ENCODE assay signal across 8 mouse cellular contexts in the genomic region with DNA sequence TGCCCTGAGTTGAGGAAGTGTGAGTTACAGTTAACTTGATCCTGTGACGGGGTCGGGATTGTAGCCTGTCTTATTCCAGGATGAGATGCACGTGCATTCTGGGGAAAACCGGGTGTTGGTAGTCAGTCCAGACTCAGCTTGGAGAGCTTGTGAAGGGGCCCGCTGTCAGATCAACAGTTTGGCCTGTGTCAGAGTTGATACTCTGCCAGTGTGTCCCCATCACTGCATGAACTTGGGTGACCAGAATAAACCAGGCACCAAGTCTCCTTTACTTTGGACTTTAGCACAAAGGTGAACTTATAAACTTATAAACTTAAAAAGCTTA. TPM values are rescaled to one million over a fixed set of nuclear protein-coding genes. Genes with fewer than 3 reads are reported as not detected.
DNase-seq lines count a peak whose midpoint lies in the region; ATAC-seq lines count a peak whose summit lies in the region.

No protein-coding gene starts in this region.

- WGBS in heart, embryonic 13.5 days: under 1% methylated on average over 5 of the region's 5 CpGs
- WGBS in hindbrain, embryonic 13.5 days: 3% methylated on average over 5 of the region's 5 CpGs
- WGBS in midbrain, embryonic 11.5 days: 4% methylated on average over 5 of the region's 5 CpGs

- H3K27ac ChIP-seq in heart, embryonic 13.5 days (replicated peaks): peak overlapping the region; percentile 87
- no peak overlapping the region for H3K27ac ChIP-seq in hindbrain, embryonic 13.5 days
- no peak overlapping the region for H3K27ac ChIP-seq in midbrain, embryonic 11.5 days (ENCODE audit: low read depth, low read length)

- H3K27me3 ChIP-seq in heart, embryonic 13.5 days (replicated peaks): no peaks in the 10 kb centered on the region
- no peaks in the 10 kb centered on the region for H3K27me3 ChIP-seq in hindbrain, embryonic 13.5 days
- no peaks in the 10 kb centered on the region for H3K27me3 ChIP-seq in midbrain, embryonic 11.5 days (ENCODE audit: control insufficient read depth, insufficient read depth, low read length)

- peak overlapping the region; percentile 86 for H3K4me2 ChIP-seq in heart, embryonic 13.5 days
- peak overlapping the region; percentile 100 for H3K4me2 ChIP-seq in hindbrain, embryonic 13.5 days
- peak overlapping the region; percentile 95 for H3K4me2 ChIP-seq in midbrain, embryonic 11.5 days

- DNase-seq in heart, postnatal 4 days: no peak
- DNase-seq in NIH3T3 (ENCODE audit: low read depth): peak; percentile 35
- DNase-seq in midbrain, embryonic 11.5 days (ENCODE audit: low spot score, missing footprints): no peak
- DNase-seq in adrenal gland, postnatal 10 days: no peak
- no peak for DNase-seq in adrenal gland, adult 2 months
- DNase-seq in ovary, postnatal 10 days (ENCODE audit: low spot score): no peak

- peaks cover 63% of the 10 kb centered on the region for H3K4me1 ChIP-seq in heart, embryonic 13.5 days
- peaks cover 61% of the 10 kb centered on the region for H3K4me1 ChIP-seq in hindbrain, embryonic 13.5 days (replicated peaks)
- peaks cover 22% of the 10 kb centered on the region for H3K4me1 ChIP-seq in midbrain, embryonic 11.5 days (ENCODE audit: control insufficient read depth, insufficient read depth, low read length)

- peak overlapping the region; percentile 100 for H3K4me3 ChIP-seq in heart, embryonic 13.5 days
- H3K4me3 ChIP-seq in hindbrain, embryonic 13.5 days: peak overlapping the region; percentile 99
- H3K4me3 ChIP-seq in midbrain, embryonic 11.5 days (ENCODE audit: low read depth, low read length): peak overlapping the region; percentile 87

- no peak for ATAC-seq in heart, embryonic 13.5 days (ENCODE audit: extremely low read depth, insufficient number of reproducible peaks, low FRiP score, low TSS enrichment)
- no peak for ATAC-seq in hindbrain, embryonic 13.5 days (ENCODE audit: low FRiP score)
- no peak for ATAC-seq in midbrain, embryonic 11.5 days (ENCODE audit: low FRiP score)

- no peaks in the 10 kb centered on the region for H3K9me3 ChIP-seq in heart, embryonic 13.5 days
- H3K9me3 ChIP-seq in hindbrain, embryonic 13.5 days: no peaks in the 10 kb centered on the region
- no peaks in the 10 kb centered on the region for H3K9me3 ChIP-seq in midbrain, embryonic 11.5 days (ENCODE audit: control insufficient read depth, low read length)

- peak overlapping the region; percentile 99 for H3K9ac ChIP-seq in heart, embryonic 13.5 days
- peak overlapping the region; percentile 93 for H3K9ac ChIP-seq in hindbrain, embryonic 13.5 days
- H3K9ac ChIP-seq in midbrain, embryonic 11.5 days (ENCODE audit: low read length): peak overlapping the region; percentile 86

- peaks cover 26% of the 10 kb centered on the region for H3K36me3 ChIP-seq in heart, embryonic 13.5 days
- peaks cover 21% of the 10 kb centered on the region for H3K36me3 ChIP-seq in hindbrain, embryonic 13.5 days
- H3K36me3 ChIP-seq in midbrain, embryonic 11.5 days (ENCODE audit: control insufficient read depth, insufficient read depth, low read length): peaks cover 2% of the 10 kb centered on the region; the same call in 1 of the 2 replicates

RNA-seq across cellular contexts. Expression of a gene that starts 0.8 kb away (rescaled TPM):
- polyA plus RNA-seq in heart, embryonic 13.5 days (2015; fragmentation: Nextera tagmentation; extraction: Ambion mirVana): 25.6 and 28.2 TPM in 2 replicates
- total RNA-seq in heart, postnatal 4 days (2021): 10 to 100 TPM; 21.3 TPM
- polyA plus RNA-seq in hindbrain, embryonic 13.5 days (2015; fragmentation: Nextera tagmentation; extraction: Ambion mirVana): 20.8 and 21.8 TPM in 2 replicates
- polyA plus RNA-seq in midbrain, embryonic 11.5 days (2014; fragmentation: Nextera tagmentation; extraction: Ambion mirVana): 17.6 and 18.5 TPM in 2 replicates
- total RNA-seq in adrenal gland, postnatal 10 days (2021): 10 to 100 TPM; 19.7 to 24.3 TPM
- 10 to 100 TPM; 21.3 to 23.4 TPM for total RNA-seq in adrenal gland, adult 2 months (2021)
- 45.2 and 45.7 TPM in 2 replicates for polyA plus RNA-seq in adrenal gland, adult 2 months (2012; rRNA removed)

RNA-seq across cellular contexts. Expression of a gene that starts 24.2 kb away (rescaled TPM):
- 26.4 and 28.5 TPM in 2 replicates for polyA plus RNA-seq in heart, embryonic 13.5 days (2015; fragmentation: Nextera tagmentation; extraction: Ambion mirVana)
- total RNA-seq in heart, postnatal 4 days (2021): 10 to 100 TPM; 46.8 to 50.0 TPM
- polyA plus RNA-seq in hindbrain, embryonic 13.5 days (2015; fragmentation: Nextera tagmentation; extraction: Ambion mirVana): 138 and 142 TPM in 2 replicates
- 57.8 and 61.8 TPM in 2 replicates for polyA plus RNA-seq in midbrain, embryonic 11.5 days (2014; fragmentation: Nextera tagmentation; extraction: Ambion mirVana)
- total RNA-seq in adrenal gland, postnatal 10 days (2021): 10 to 100 TPM; 30.8 to 37.5 TPM
- 10 to 100 TPM; 13.5 to 26.3 TPM for total RNA-seq in adrenal gland, adult 2 months (2021)
- polyA plus RNA-seq in adrenal gland, adult 2 months (2012; rRNA removed): 15.4 and 19.1 TPM in 2 replicates

RNA-seq across cellular contexts. Expression of a gene that starts 24.2 kb away (rescaled TPM):
- 0.43 and 0.76 TPM in 2 replicates for polyA plus RNA-seq in heart, embryonic 13.5 days (2015; fragmentation: Nextera tagmentation; extraction: Ambion mirVana)
- under 1 TPM in 1 of 2 experiments, not detected in 1; 0.10 TPM for total RNA-seq in heart, postnatal 4 days (2021)
- polyA plus RNA-seq in hindbrain, embryonic 13.5 days (2015; fragmentation: Nextera tagmentation; extraction: Ambion mirVana): 1.6 TPM in 2 replicates
- 0.45 and 0.62 TPM in 2 replicates for polyA plus RNA-seq in midbrain, embryonic 11.5 days (2014; fragmentation: Nextera tagmentation; extraction: Ambion mirVana)
- total RNA-seq in adrenal gland, postnatal 10 days (2021): under 1 TPM; 0.09 TPM
- total RNA-seq in adrenal gland, adult 2 months (2021): under 1 TPM; 0.17 TPM
- polyA plus RNA-seq in adrenal gland, adult 2 months (2012; rRNA removed): 0.18 and 0.36 TPM in 2 replicates

RNA-seq across cellular contexts. Expression of a gene that starts 29.9 kb away (rescaled TPM):
- polyA plus RNA-seq in heart, embryonic 13.5 days (2015; fragmentation: Nextera tagmentation; extraction: Ambion mirVana): 14.4 and 14.9 TPM in 2 replicates
- 10 to 100 TPM; 21.8 to 22.6 TPM for total RNA-seq in heart, postnatal 4 days (2021)
- 285 and 298 TPM in 2 replicates for polyA plus RNA-seq in hindbrain, embryonic 13.5 days (2015; fragmentation: Nextera tagmentation; extraction: Ambion mirVana)
- 99.9 and 101 TPM in 2 replicates for polyA plus RNA-seq in midbrain, embryonic 11.5 days (2014; fragmentation: Nextera tagmentation; extraction: Ambion mirVana)
- total RNA-seq in adrenal gland, postnatal 10 days (2021): 10 to 100 TPM; 23.0 to 32.1 TPM
- total RNA-seq in adrenal gland, adult 2 months (2021): 1 to 10 TPM; 2.5 to 8.2 TPM
- 5.1 and 9.1 TPM in 2 replicates for polyA plus RNA-seq in adrenal gland, adult 2 months (2012; rRNA removed)

RNA-seq across cellular contexts. Expression of a gene that starts 40.0 kb away (rescaled TPM):
- polyA plus RNA-seq in heart, embryonic 13.5 days (2015; fragmentation: Nextera tagmentation; extraction: Ambion mirVana): 151 and 166 TPM in 2 replicates
- 100 to 1,000 TPM; 161 to 165 TPM for total RNA-seq in heart, postnatal 4 days (2021)
- 522 and 540 TPM in 2 replicates for polyA plus RNA-seq in hindbrain, embryonic 13.5 days (2015; fragmentation: Nextera tagmentation; extraction: Ambion mirVana)
- 354 and 381 TPM in 2 replicates for polyA plus RNA-seq in midbrain, embryonic 11.5 days (2014; fragmentation: Nextera tagmentation; extraction: Ambion mirVana)
- 100 to 1,000 TPM; 154 to 156 TPM for total RNA-seq in adrenal gland, postnatal 10 days (2021)
- total RNA-seq in adrenal gland, adult 2 months (2021): 100 to 1,000 TPM; 143 to 198 TPM
- 545 and 648 TPM in 2 replicates for polyA plus RNA-seq in adrenal gland, adult 2 months (2012; rRNA removed)
